Mouse (Mus musculus) forebrain, postnatal 0 days (tissue): Measurements from ENCODE around the gene Ets2. TPM values are rescaled to one million over a fixed set of nuclear protein-coding genes. Genes with fewer than 3 reads are reported as not detected.

Experiments
- ATAC-seq: fragments of 200-750 bp; cut with Nextera tagmentation; 2 replicates; pipeline ENCODE4 v1.8.0; 2017; ENCODE audit warnings: mild to moderate bottlenecking, moderate library complexity
- DNase-seq: peaks from one replicate; pipeline ENCODE4 v3.0.0-alpha.2; 2015
- H3K27ac ChIP-seq: fragments of 300-500 bp; sonication (generic); 2 replicates; pipeline ENCODE4 v1.5.1; 2014; ENCODE audit warnings: low read depth, mild to moderate bottlenecking, antibody characterized with exemption, low read length, moderate library complexity, mixed read lengths
- H3K27me3 ChIP-seq: fragments of 300-500 bp; sonication (generic); 2 replicates; pipeline ENCODE4 v1.6.1; 2014; ENCODE audit warnings: mild to moderate bottlenecking, low read length, mixed read lengths; ENCODE audit not compliant: insufficient read depth
- H3K36me3 ChIP-seq: fragments of 300-500 bp; sonication (generic); 2 replicates; pipeline ENCODE4 v1.6.1; 2014; ENCODE audit warnings: mild to moderate bottlenecking, moderate library complexity; ENCODE audit not compliant: insufficient read depth
- H3K4me1 ChIP-seq: fragments of 300-500 bp; sonication (generic); 2 replicates; pipeline ENCODE4 v1.6.1; 2014; ENCODE audit warnings: antibody characterized with exemption; ENCODE audit not compliant: insufficient read depth
- H3K4me2 ChIP-seq: fragments of 300-500 bp; sonication (generic); 2 replicates; pipeline ENCODE4 v1.6.1; 2014; ENCODE audit warnings: low read depth, mild to moderate bottlenecking, moderate library complexity
- H3K4me3 ChIP-seq: fragments of 300-500 bp; sonication (generic); 2 replicates; pipeline ENCODE4 v1.5.1; 2014; ENCODE audit warnings: low read depth, low read length, mixed read lengths
- H3K9ac ChIP-seq: fragments of 300-500 bp; sonication (generic); 2 replicates; pipeline ENCODE4 v1.6.1; 2014; ENCODE audit warnings: mild to moderate bottlenecking
- H3K9me3 ChIP-seq: fragments of 300-500 bp; sonication (generic); 2 replicates; pipeline ENCODE4 v1.6.1; 2016; ENCODE audit warnings: low read length
- CTCF ChIP-seq: sonication (generic); IDR thresholded peaks from 2 replicates; pipeline ENCODE4 v1.5.1; 2016; ENCODE audit warnings: antibody characterized with exemption, control low read depth, low read depth
- WGBS: fragments of 180-500 bp; shearing (Covaris S2); extraction: QIAGEN DNeasy Blood & Tissue Kit; methylation state at CpG from one replicate; pipeline ENCODE4 v1.1.7; 2014; 5-methylcytosine and 5-hydroxymethylcytosine counted together
- polyA plus RNA-seq: library from polyadenylated mRNA; unstranded; fragments of >200 nt; fragmentation: Nextera tagmentation; extraction: Ambion mirVana; gene quantifications from 2 replicates; pipeline ENCODE4 v1.2.1, GENCODE M21; 2015
- total RNA-seq: library from RNA; depleted of rRNA; stranded (reverse); fragments of >200 nt; gene quantifications from 2 replicates; pipeline ENCODE4 v1.2.3, GENCODE M21; 2014

The Ets2 gene
- total and polyA plus RNA-seq, 2 experiments from 2014 or later, result 18.2 to 27.4 TPM

DNA sequence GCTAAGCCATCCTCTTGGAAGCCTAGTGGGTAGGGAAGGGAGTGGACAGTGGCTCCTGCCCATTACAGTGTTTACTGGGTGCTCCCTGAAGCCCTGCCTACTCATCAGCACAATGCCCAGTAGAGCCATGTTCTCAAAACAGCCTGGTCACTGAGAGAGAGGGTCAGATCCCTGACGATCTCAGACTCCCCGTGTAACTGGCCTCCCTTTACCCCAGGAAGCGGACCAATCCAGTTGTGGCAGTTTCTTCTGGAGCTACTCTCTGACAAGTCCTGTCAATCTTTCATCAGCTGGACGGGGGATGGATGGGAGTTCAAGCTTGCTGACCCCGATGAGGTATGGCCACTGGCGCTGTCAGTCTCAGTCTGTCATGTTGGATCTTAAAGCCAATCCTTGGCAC, 15.8 kb downstream of the Ets2 start:
- Histone ChIP-seq H3K9me3 (peaks cover 7% of the 10 kb centered on the region; the same call in 1 of the 2 replicates), H3K4me3 (no peak overlapping the region), H3K27ac (no peak overlapping the region), H3K27me3 (no peaks in the 10 kb centered on the region), H3K9ac (no peak overlapping the region), H3K36me3 (peaks cover 75% of the 10 kb centered on the region), H3K4me1 (no peaks in the 10 kb centered on the region), H3K4me2 (no peak overlapping the region)
- ATAC-seq, result no peak
- no peak for TF ChIP-seq CTCF
- no peak for DNase-seq
- 95% methylated on average over 6 of the region's 6 CpGs for WGBS

DNA sequence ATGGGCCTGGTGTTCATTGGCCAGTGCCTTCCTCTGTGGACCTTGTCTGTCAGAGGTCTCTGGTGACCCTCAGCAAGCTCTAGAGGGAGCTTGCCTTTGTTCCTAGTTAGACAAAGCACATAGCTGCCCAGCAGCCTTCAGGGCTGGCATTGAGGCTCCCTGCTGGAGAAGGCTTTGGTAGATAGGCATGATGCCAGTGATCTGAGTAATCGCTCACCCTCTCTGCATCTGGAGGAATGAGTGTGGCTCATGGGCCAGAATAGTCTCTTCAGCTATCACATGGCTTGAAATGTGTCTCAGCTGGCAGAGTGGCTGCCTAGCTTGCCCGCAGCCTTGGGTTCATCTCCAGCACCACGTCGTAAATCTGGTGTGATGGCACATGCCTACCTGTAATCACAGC, 16.2 kb downstream of the Ets2 start:
- H3K36me3 ChIP-seq, result peaks cover 75% of the 10 kb centered on the region
- ATAC-seq, result no peak
- no peak overlapping the region for H3K4me2 ChIP-seq
- H3K4me3 ChIP-seq, result no peak overlapping the region
- no peak overlapping the region for H3K9ac ChIP-seq
- no peaks in the 10 kb centered on the region for H3K4me1 ChIP-seq
- TF ChIP-seq CTCF, result no peak
- H3K27ac ChIP-seq, result no peak overlapping the region
- no peaks in the 10 kb centered on the region for H3K27me3 ChIP-seq
- peaks cover 7% of the 10 kb centered on the region; the same call in 1 of the 2 replicates for H3K9me3 ChIP-seq
- DNase-seq, result no peak
- 97% methylated on average over 4 of the region's 4 CpGs for WGBS

DNA sequence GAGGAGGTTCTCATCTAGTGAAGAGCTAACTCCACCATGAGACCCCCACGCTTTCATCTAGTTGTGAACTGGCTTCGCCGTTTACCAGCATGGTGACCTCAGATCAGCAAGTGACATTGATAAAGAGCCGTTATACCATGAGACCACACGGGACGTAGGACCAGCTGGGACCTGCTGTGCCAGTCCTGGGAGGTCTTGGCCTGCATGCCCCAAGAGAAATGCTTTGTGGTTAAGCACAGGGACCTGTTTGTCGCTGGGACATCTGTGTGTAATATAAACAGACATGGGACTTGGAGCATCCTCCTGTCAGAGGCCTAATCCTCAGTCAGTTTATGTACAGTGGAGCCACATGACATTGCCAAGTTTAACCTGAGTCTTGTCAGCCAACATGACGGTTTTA, 18.7 kb downstream of the Ets2 start:
- Histone ChIP-seq H3K4me3 (no peak overlapping the region), H3K4me2 (no peak overlapping the region), H3K27me3 (no peaks in the 10 kb centered on the region), H3K4me1 (no peaks in the 10 kb centered on the region), H3K9ac (no peak overlapping the region), H3K9me3 (peaks cover 7% of the 10 kb centered on the region; the same call in 1 of the 2 replicates), H3K27ac (no peak overlapping the region), H3K36me3 (peaks cover 54% of the 10 kb centered on the region)
- no peak for ATAC-seq
- 92% methylated on average over 8 of the region's 8 CpGs for WGBS
- no peak for TF ChIP-seq CTCF
- no peak for DNase-seq

DNA sequence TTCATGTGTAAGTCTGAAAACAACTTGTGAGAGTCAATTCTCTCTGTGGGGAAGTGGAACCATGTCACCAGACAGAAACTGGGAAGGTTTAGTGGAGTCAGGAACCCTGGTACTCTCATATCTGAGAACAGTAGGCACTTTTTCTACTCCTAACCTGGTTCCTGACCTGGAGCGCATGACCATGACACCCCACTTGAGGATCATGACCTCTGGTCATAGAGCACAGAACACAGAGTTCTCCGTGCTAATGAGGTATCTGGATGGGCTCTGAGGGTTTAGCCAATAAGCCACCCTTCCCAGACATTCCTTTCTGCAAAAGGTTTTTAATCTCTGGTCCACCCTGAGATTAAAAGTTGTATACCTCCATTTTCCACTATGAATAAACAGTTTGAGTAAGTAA, 22.4 kb downstream of the Ets2 start:
- Histone ChIP-seq H3K27ac (no peak overlapping the region), H3K4me3 (no peak overlapping the region), H3K4me2 (no peak overlapping the region), H3K9me3 (peaks cover 7% of the 10 kb centered on the region; the same call in 1 of the 2 replicates), H3K36me3 (peaks cover 17% of the 10 kb centered on the region), H3K4me1 (no peaks in the 10 kb centered on the region), H3K9ac (no peak overlapping the region), H3K27me3 (no peaks in the 10 kb centered on the region)
- no peak for TF ChIP-seq CTCF
- ATAC-seq, result no peak
- no peak for DNase-seq
- WGBS, result 83% methylated on average over 2 of the region's 2 CpGs

DNA sequence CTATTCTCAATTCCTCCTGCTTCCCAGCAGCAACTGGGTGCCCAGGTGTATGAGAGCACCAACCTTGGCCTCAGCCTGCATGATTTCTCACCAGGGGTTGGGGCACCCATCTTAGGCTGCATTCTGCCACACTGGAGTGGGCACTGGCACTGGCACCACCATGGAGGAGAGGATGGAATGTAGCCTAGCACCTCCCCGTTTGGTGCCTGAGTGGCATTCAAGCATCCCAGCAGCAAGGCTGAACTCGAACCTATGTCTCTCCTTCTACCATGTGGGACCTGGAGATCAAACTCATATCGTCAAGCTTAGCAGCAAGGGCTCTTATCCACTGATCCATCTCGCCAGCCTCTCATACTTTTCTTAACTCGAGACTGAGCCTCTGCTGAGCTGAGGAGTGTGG, 22.9 kb downstream of the Ets2 start:
- 82% methylated on average over 5 of the region's 5 CpGs for WGBS
- H3K27ac ChIP-seq, result no peak overlapping the region
- no peak overlapping the region for H3K4me3 ChIP-seq
- no peak overlapping the region for H3K4me2 ChIP-seq
- ATAC-seq, result no peak
- H3K9me3 ChIP-seq, result peaks cover 7% of the 10 kb centered on the region; the same call in 1 of the 2 replicates
- no peak overlapping the region for H3K9ac ChIP-seq
- no peaks in the 10 kb centered on the region for H3K27me3 ChIP-seq
- peaks cover 16% of the 10 kb centered on the region for H3K36me3 ChIP-seq
- no peak for DNase-seq
- no peak for TF ChIP-seq CTCF
- H3K4me1 ChIP-seq, result no peaks in the 10 kb centered on the region

DNA sequence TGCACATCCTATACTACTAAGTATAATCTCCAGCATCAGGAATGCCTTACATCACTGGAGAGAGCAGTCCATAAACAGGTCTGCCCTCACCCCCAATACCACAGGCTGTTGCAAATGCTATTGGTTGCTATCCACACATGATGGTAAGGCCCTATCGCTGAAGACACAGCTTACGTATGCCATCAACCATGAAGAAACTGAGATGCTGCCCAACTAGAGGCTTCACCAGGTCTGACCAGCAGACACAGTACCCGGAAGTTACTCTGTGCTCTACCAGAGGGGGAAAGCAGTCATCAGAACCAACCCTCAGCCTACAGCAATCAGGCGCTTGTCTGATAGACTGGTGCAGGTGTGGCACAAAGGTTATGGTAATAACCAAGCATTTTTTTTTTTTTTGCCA, 24.9 kb downstream of the Ets2 start:
- H3K4me1 ChIP-seq, result no peaks in the 10 kb centered on the region
- no peak for ATAC-seq
- no peaks in the 10 kb centered on the region for H3K27me3 ChIP-seq
- 94% methylated on average over 4 of the region's 4 CpGs for WGBS
- H3K9me3 ChIP-seq, result peaks cover 7% of the 10 kb centered on the region; the same call in 1 of the 2 replicates
- H3K4me3 ChIP-seq, result no peak overlapping the region
- H3K36me3 ChIP-seq, result no peaks in the 10 kb centered on the region
- TF ChIP-seq CTCF, result no peak
- no peak overlapping the region for H3K9ac ChIP-seq
- no peak for DNase-seq
- H3K27ac ChIP-seq, result no peak overlapping the region
- H3K4me2 ChIP-seq, result no peak overlapping the region

DNA sequence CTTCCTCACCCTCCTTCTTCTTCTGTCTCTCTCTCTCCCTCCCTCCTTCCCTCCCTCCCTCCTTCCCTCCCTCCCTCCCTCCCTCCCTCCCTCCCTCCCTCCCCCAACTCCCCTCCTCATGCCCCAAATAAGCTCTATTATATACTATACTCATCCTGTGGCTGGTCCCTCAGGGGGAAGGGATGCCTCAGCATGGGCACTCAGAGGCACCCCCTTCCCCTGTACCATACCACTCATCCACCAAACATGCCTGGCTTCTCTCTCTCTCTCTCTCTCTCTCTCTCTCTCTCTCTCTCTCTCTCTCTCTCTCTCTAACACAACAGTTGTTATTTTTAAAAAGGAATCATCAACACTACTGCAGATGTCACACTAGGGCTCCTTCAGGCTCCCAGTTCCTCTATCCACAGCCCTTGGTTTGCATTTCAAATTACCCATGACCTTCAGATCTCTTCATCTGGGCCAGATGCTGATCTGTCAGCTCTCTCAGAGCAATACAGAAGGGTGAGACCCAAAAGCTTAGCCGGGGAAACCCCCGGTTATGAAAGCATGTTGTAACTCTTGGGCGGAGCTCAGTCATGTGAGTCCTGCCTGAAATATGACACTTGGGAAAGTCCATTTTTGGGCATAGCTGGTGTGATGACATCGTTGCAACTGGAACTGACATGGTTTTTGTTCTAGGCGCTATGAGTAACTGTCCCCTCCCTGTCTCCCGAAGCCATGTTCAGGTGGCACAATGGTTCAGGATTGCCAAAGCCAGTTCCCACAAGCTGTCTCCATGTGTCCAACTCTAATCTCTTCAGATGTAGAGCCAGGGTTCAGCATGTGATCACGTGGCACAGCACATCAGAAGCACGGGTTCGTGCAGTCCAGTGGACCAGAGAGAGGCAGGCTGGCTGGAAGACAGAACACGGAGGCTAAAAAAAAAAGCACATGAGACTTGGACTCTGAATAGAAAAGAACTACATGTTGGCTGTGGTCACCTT, 26.9 kb downstream of the Ets2 start:
- no peak overlapping the region for H3K4me2 ChIP-seq
- no peaks in the 10 kb centered on the region for H3K9me3 ChIP-seq
- H3K27ac ChIP-seq, result no peak overlapping the region
- no peaks in the 10 kb centered on the region for H3K4me1 ChIP-seq
- ATAC-seq, result no peak
- H3K9ac ChIP-seq, result no peak overlapping the region
- WGBS, result 75% methylated on average over 10 of the region's 10 CpGs
- H3K27me3 ChIP-seq, result no peaks in the 10 kb centered on the region
- TF ChIP-seq CTCF, result no peak
- H3K36me3 ChIP-seq, result no peaks in the 10 kb centered on the region
- no peak overlapping the region for H3K4me3 ChIP-seq
- DNase-seq, result no peak
